Mouse (Mus musculus): ENCODE results near the gene Ngfr.

DNA sequence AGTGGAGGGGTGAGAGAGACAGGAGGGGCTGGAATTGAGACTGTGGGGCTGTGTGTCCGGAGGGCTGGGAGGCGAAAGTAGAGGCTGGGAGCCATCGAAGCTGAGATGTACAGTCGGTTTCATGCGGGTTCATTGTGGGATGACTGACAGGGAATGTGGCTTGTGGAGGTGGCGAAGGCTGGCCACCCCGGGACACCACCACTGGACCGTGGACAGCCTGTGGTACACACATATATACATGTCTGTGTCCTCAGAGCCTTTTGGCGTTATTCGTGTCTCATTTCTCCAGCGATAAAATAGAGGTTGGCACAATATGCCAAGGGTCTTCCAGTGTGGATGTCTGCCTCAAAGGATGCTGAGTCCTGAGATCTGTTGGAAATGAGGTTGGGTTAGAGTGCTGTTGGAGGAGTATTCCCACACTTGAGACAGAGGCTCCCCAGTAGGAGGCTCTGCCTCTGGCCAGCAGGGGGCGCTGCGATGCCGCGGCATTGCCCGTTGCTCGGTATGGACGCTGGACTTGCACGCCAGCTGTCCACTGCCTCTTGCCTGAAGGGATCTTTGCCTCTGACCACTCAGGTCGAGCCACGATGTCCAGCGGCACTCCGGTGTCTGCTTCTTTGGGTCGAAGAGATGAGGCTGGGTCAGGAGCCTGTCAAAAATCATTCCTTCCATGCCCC, 53.9 kb downstream of the Ngfr start:
- TF ChIP-seq CTCF (IDR thresholded peaks at IDR 0.05; ENCODE audit: extremely low read depth, insufficient read length, insufficient replicate concordance, low read depth, low read length) = peak; percentile 99
- no peak for TF ChIP-seq POLR2A (IDR thresholded peaks at IDR 0.05; ENCODE audit: low read depth, low read length)
